Mouse (Mus musculus): ENCODE results near the gene Pmvk.

Pmvk gene

DNA sequence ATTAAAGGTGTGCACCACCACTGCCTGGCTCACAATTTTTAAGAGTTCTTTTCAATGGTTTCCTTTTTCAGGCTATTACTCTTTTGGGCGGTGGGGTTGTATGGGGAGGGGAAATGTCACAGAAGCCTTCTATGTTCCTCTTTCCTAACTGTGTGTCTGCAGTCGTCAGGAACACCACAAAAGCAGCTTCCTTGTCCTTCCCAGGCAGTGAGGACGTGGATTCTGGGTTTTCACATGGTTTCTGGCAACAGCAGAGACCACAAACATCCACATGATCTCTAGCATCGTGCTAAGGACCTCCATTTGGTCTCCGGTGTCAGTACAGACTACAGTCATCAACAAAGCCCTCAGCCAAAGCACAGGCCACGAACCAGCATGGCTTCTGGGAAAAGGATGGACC is 19.5 kb downstream of the Pmvk start:
- no peak for DNase-seq (ENCODE audit: low read depth in 2 of 2, low spot score in 2 of 2)

DNA sequence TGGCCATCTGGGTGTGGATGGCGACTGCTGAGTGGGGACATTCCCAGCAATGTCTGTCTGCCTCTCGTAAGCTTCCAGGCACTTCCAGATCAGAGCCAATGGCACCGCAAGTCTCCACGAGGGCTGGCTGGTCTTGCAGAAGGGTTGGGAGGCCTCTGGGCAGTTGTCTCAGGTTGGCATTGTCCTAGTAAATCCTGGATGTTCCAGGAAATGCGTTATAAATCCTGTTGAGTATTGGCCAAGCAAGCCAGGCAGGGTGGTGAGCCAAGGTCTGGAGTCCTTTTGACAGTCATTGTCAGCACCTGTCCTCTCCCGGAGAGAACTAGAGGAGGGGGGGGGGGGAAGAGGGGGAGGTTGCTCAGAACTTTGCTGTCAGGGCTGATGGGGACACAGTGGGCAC is 24.7 kb downstream of the Pmvk start:
- no peak for DNase-seq (ENCODE audit: low read depth in 2 of 2, low spot score in 2 of 2)

DNA sequence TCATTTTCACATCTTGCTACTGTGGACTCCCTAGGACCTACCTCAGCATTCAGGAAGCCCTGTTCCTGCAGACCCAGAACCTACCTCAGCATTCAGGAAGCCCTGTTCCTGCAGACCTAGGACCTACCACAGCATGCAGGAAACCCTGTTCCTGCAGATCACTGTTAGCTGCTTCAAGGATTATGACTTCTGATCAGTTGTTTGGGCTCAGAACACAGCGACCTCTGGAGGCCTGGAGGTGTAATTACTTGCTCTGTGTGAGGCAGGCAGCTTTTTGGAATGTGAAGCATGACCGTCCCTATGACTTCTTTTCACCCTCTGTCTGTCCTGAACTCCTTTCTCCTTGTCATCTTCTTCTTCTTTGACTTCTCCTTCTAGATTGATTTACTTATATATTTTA is 27.1 kb downstream of the Pmvk start:
- DNase-seq (ENCODE audit: low read depth in 2 of 2, low spot score in 2 of 2), result peak; percentile 20 to 25

DNA sequence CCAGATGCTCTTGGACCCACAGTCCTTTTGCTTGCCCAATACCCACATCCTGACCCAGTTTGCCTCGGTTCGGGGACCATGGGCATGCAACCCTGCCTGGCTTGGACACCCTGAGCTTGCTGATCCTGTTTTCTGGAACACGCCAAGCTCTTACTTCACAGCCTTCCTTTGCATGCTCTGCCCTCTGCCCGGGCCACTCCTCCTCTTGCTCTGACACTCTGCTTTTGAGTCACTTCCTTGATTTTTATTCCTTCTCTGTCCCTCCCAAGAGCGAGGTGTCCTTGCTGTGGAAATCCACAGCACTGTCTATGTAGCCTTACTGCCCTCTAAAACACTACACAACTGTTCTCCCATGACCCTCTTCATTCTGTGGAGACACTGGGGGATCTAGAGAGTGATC is 27.9 kb downstream of the Pmvk start:
- no peak for DNase-seq (ENCODE audit: low read depth in 2 of 2, low spot score in 2 of 2)

DNA sequence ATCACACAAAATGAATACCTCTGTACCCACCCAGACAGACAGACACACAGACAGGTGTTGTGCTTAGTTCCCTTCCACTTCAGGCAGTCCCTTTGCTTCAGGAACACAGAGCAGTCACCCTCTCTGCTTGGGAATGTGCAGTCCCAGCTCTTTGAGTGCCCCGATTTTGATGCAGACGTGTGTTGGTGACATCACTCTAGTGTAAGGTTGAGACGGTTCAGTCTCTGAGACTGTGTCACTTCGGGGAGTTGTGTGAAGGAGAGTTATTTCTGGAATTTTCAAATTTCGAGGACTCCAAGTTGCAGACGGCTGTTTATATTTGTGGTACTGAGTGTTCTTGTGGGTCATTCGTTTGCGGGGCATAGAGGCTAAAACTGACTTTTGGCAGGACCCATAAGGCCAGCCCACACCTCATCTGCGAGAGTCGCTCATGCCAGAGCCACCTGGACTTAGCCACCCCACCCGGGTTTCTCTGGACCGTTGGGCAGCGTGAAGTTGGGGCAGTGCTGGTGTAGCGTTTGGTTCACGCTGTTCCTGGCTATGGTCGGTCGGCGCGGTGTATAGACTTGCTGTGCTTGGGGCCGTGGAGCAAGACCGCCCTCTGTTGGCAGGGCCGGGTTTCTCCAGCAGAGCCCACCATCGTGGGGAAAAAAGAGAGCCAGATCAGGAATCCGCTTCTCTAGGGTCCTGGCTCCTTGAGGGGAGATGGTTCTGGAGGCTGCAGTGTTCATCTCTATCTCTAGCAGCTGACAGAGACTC is 30.6 kb downstream of the Pmvk start:
- DNase-seq (ENCODE audit: low read depth in 2 of 2, low spot score in 2 of 2), result peak; percentile 71 to 79

DNA sequence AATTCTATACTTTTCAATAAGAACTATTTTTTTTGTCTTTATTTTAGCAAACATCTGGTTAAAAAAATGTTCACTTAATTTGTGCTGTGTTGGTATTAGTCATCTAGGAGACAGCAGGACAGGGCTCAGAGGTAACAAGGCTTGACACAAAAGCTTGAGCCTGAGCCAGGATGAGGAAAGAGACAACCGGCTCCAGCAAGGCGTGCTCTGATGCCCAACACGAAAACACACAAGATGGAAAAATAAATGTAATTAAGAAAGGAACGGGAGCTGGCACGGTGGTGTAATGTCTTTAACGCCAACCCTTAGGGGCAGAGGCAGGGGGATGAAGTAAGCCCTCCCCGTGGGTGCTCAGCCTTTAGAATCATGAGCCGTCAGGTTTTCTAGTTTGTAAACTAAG is 31.8 kb downstream of the Pmvk start:
- no peak for DNase-seq (ENCODE audit: low read depth in 2 of 2, low spot score in 2 of 2)

DNA sequence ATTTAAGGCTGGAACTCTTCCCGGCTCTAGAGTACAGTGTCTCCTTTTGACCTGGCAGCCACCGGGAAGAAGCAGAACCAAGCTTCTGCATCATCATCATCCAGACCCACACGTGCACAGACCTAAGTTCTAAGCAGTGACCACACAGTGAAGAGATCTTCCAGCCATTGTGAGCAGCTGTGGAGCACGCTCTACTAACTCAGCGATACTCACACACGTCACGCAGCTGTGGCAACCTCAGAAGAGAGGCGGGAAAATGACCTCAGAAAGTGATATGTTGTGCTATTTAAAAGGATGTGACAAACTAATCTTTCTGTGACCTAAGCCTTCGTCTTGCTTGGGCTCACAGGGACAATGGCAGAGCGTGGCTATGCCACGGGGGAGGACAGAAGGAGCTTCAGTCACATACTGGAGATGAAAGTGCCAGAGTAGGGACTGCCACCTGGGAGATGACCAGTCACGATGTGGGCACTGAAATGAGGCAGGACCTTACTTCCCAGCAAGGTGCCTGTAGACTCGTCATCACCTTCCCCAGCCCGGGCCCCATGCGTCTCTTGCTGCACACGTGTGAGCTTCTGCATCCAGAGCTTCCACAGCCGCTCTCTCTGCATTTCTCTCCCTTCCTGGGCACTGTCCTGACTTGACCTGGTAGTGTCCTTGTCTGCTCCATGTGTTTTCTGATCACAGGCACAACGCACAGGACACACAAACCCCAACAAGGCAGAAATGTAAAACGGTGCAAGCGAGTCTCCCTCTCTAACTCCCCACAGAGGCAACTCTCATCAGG is 32.8 kb downstream of the Pmvk start:
- no peak for DNase-seq (ENCODE audit: low read depth in 2 of 2, low spot score in 2 of 2)

DNA sequence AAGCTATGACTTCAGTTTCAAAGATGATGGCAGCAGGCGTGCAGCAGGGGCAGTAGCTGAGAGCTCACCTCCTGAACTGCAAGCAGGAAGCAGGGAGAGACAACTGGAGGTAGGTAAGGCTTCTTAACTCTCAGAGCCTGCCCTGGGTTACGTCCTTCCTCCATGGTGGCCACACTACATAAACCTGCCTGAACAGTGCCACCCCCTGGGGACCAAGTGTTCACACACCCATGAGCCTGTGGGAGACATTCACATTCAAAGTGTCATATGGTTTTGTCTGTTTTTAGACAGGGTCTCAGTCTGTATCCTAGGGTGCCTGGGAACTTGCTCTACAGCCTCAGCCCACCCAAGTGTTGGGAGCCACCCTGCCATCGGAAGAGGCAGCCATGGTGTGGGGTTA is 36.4 kb downstream of the Pmvk start:
- no peak for DNase-seq (ENCODE audit: low read depth in 2 of 2, low spot score in 2 of 2)

DNA sequence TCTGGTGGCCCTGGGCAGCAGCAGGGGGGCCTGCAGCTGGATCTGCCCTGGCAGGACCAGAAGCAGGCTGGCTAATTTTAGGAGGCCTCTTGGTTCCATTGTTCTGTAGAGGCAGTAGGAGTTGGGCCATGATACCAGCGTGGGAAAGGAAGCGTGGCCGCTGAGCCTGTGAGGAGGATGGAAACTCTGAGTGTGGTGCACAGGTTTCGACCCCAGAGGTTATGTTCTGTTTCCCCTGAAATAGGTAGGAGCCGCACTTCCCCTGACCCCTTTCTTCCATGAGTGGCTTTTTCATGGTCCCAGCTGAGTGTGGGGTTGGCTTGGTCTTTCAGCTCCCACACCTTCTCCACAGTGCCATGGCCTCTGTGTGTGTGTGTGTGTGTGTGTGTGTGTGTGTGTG is 37.2 kb downstream of the Pmvk start:
- DNase-seq (ENCODE audit: low read depth in 2 of 2, low spot score in 2 of 2), result no peak

DNA sequence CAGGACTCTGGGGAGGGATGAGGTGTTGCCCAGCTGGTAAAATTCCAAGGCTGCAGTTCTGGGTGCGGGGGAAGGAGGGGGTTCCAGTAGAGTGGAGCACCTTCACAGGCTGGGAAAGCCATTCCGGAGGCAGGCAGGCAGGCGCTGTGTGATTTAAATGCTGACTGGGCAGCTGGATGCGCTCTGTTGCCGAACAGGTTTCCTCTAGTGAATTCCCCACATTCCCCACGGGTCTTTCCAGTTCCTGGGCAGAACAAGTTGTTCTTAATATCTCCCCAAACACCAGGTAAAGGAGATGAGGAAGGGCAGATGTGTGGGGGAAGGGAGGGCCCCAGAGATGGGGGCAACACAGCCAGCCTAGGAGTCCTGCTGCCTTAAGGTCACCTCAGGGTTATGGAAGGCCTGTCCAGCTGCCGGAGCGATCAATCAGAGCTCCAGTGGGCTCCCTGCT is 38.4 kb downstream of the Pmvk start:
- no peak for DNase-seq (ENCODE audit: low read depth in 2 of 2, low spot score in 2 of 2)

DNA sequence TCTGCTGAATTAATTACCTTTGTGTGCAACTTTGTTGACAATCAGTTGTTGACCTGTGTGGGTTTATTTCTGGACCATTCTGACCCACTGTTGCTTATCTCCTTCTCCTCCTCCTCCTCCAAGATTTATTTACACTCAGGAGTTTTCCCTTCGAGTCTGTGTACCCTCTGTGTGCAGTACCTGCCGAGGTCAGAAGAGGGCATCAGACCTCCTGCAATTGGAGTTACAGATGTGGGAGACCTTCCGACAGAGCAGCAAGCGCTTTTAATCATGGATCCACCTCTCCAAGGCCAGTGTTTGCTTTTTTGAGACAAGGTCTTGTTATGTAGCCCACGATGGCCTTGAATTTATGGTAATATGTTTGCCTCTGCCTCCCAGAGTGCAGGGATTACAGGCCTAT is 40.3 kb downstream of the Pmvk start:
- DNase-seq (ENCODE audit: low read depth in 2 of 2, low spot score in 2 of 2), result no peak

DNA sequence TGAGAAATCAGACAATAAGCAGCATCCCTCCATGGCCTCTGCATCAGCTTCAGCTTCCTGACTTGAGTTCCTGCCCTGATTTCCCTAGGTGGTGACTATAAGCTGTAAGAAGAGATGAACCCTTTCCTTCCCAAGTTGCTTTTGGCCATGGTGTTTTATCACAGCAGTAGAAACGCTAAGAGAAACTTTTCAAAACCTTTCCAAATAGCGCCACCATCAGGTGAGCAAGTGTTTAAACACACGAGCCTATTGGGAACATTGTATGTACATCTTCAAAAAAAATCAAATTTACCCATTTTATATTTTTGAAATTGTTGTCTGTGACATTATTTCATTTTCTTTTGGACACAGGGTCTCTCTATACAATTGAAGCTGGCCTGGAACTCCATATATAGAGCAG is 42.0 kb downstream of the Pmvk start:
- DNase-seq (ENCODE audit: low read depth in 2 of 2, low spot score in 2 of 2), result no peak

DNA sequence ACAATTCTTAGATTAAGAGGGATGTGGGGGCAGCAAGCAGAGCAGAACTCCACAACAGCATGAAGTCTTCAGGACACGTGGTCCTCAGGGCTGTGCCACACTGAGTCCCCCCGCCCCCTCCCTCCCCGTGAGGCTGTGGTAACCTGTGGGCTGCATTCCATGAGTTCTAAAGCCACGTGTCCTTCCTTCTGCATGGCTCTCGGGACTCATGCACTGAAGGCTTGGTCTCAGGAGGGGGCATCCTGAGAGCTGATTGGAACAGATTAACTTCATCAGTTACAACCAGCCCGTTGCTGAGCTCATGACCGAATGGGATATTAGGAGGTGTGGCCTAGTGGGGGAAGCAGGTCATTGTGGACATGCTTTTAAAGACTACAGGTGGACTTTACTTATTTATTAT is 45.4 kb downstream of the Pmvk start:
- no peak for DNase-seq (ENCODE audit: low read depth in 2 of 2, low spot score in 2 of 2)

DNA sequence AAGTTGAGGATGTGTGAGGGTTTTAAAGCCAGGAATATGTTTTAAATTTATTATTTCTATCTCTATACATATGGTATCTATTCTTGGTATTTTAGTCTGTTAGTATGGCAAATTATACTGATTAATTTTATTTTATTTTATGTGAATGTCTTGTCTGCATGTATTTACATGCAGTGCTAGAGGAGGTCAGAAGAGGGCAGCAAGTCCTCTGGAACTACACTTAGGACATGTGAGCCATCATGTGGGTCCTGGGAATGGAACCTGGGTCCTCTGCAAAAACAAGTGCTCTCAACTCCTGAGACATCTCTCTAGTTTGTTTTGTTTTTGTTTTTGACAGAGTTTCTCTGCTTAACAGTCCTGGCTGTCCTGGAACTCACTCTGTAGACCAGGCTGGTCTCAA is 47.1 kb downstream of the Pmvk start:
- no peak for DNase-seq (ENCODE audit: low read depth in 2 of 2, low spot score in 2 of 2)

DNA sequence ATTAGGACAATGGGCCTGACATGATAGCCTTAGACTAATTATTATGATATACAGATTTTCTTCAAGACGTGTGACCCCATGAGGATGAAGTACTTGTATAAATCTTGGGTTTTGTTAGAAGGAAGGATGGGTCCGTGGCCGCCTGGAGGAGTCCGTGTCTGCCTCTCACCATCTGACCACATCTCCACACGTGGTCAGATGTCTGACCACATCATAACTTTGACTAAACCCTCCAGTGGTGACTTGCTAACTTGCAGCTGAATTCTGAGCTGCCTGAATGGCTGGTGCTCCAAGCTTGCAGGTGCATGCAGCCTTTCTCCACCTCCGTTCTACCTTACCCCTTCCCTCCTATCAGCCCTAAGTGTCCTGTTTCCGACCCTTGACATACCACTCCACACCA is 48.2 kb downstream of the Pmvk start:
- no peak for DNase-seq (ENCODE audit: low read depth in 2 of 2, low spot score in 2 of 2)

DNA sequence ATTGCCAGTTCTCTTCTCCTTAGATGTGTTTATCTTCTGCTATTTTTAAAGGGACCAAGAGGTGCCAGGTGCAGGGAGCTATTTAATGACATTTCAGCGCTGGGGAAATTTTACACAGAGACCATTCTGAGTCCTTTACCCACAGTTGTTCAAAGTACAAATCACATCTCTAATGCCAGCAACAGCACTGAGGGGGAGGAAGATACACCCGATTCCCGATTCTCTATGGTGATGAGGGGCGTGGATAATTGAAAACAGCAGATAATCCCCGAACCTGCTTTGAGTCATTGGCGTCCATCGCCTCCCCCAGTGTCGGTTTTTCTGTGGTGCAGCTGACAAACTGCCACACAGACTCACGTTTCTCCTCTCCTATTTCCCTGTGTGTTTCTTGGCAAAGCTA is 53.7 kb downstream of the Pmvk start:
- no peak for DNase-seq (ENCODE audit: low read depth in 2 of 2, low spot score in 2 of 2)

DNA sequence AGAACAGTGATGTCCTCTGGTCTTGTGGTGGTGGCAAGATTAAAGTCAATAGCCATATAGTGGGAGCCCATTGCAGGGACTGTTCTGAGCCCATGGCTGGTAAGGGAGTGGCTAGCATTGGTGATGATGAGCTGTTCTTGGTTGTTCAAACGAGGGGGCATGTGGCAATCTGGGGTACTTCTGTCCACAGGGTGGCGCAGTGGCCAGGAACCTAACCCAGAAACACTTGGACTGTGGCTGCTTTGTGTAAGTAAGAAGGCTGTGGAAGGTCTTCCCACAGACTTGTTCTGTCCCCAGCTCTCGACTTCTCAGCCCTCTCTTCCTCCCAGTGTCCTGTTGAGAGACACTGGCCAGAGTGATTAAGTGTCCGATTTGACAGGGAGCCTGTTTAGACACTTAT is 56.6 kb downstream of the Pmvk start:
- peak in 1 of 2 experiments; percentile 12 for DNase-seq (ENCODE audit: low read depth in 2 of 2, low spot score in 2 of 2)

DNA sequence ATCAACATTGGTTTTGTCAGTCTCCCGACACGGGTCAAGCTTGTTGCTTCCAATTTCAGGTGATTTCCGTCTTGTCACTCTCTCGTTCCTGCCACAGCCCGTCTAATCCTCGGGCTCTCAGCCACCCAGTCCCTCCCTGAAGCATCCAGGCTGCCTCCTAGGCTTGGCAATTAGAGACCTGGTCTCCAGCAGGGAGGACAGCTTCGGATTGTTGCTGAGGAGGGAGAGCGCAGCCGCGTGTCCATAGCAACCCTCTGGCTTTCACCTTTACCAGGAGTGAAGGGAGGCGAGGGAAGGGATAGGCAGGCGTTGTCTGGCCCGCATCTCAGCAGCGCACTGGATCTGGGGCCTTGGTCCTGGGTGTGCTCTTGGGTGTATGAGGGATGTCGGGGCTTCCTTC is 57.1 kb downstream of the Pmvk start:
- no peak for DNase-seq (ENCODE audit: low read depth in 2 of 2, low spot score in 2 of 2)

DNA sequence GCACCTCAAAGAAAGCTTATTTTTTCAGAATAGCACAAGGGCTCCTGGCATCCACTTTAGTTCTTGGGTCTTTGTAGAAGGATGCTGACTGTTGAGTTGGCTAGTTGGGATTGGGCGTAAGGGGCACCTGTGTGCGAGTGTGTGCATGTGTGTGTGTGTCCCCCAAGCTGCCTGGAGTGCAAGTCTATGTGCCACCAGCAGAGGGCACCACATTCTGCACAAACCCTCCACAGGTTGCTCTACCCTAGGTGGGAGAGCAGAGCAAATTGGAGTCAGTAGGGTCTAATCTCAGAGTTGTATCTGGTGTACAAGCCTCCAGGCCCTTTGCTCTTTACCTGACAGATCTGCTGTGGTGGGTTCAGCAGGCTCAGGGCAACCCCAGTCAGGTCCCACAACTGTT is 57.9 kb downstream of the Pmvk start:
- DNase-seq (ENCODE audit: low read depth in 2 of 2, low spot score in 2 of 2), result peak in 1 of 2 experiments; percentile 16

DNA sequence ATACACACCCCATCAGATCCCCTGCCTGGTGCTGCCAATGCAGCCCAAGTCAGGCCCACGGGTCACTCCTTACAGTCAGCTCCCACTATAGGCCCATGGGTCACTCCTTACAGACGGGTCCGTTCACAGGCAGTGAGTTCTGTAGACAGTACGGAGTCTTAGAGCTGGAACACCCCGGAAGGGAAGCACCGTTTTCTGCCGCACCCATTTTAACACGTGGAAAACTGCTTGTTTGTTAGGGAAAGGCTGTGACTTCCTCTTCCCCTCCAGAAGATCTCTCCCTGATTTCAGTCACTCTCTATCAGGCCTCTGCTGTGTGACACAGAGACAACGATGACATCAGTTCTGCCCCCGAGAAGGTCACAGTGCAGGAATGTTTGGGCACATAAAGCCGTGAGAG is 61.1 kb downstream of the Pmvk start:
- no peak for DNase-seq (ENCODE audit: low read depth in 2 of 2, low spot score in 2 of 2)

DNA sequence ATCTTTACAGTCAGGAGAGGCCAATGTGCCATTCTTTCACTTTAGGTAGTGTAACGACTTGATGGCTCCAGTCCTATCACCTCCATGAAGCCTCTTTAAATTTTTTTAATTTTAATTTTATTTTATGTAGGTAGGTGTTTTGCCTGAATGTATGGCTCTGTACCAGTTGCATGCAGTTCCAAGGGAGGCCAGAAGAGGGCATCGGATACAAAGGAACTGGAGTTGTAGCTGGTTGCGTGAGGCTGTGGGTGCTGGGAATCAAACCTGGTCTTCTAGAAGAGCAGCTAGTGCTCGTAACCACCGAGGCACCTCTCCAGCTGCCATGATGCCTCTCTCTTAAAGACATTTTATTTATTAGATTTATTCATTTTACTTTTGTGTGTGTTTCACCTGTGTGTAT is 62.0 kb downstream of the Pmvk start:
- DNase-seq (ENCODE audit: low read depth in 2 of 2, low spot score in 2 of 2), result no peak

Measured in CD8-positive naive resting alpha-beta T cell, adult 2 months (primary cell).